Mouse (Mus musculus): ENCODE data around the gene Svs6. TPM values are rescaled to one million over a fixed set of nuclear protein-coding genes. Genes with fewer than 3 reads are reported as not detected.
"Not testable (repeated sequence)": the region's sequence is repeated elsewhere in the genome, so short reads cannot be mapped to it uniquely, and the experiment has no call there.

Gene Svs6
- total and polyA plus RNA-seq, 3 experiments = not detected

DNA sequence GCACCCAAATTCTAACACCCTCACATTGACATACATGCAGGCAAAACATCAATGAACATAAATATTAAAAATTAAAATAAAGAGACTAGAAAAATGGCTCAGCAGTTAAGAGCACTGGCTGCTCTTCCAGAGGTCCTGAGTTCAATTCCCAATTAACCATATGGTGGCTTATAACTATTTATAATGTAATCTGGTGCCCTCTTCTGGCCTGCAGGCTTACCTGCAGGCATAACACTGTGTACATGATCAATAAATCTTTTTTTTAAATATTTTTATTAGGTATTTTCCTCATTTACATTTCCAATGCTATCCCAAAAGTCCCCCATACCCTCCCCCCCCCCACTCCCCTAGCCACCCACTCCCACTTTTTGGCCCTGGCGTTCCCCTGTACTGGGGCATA is 27.2 kb downstream of the Svs6 start:
- H3K36me3 ChIP-seq (replicated peaks in 1 of 2; ENCODE audit: control insufficient read depth in 1 of 2, insufficient read depth in 1 of 2, low read length in 1 of 2); H3K79me2 ChIP-seq (replicated peaks; ENCODE audit: control insufficient read depth, extremely low read depth, insufficient read depth, poor library complexity, severe bottlenecking); H3K9me3 ChIP-seq (replicated peaks; ENCODE audit: low read length); dilution Hi-C loops (cut with MboI; ENCODE audit: extremely low pct_ligation_motif_present, extremely low pct_unique_long_range_greater_than_20kb, low sequenced_read_pairs); H3K4me3 ChIP-seq (replicated peaks in 1 of 3; ENCODE audit: low read depth in 2 of 3, low read length in 2 of 3, poor library complexity in 1 of 3); H3K27ac ChIP-seq (ENCODE audit: insufficient read depth, low read depth); H3K4me1 ChIP-seq (ENCODE audit: control insufficient read depth in 1 of 2, insufficient read depth in 2 of 2); H3K4me2 ChIP-seq (ENCODE audit: insufficient read depth, low read depth, poor library complexity, severe bottlenecking); in situ Hi-C loops (cut with MboI; ENCODE audit: low pct_ligation_motif_present, low pct_unique_long_range_greater_than_20kb, low sequenced_read_pairs); H3K9ac ChIP-seq (ENCODE audit: insufficient read depth, low read depth); DNase-seq (ENCODE audit: extremely low read depth); H3K27me3 ChIP-seq (replicated peaks): not testable (repeated sequence)
- TF ChIP-seq CTCF (conservative IDR thresholded peaks at IDR 0.05 in 1 of 2, IDR thresholded peaks at IDR 0.05 in 1 of 2; ENCODE audit: low read depth in 2 of 2, low read length in 2 of 2) = peak in 1 of 2 experiments; percentile 54; a peak in 2 of 4 replicates
- peak; percentile 40 for TF ChIP-seq SMC3 (IDR thresholded peaks at IDR 0.05; ENCODE audit: low read depth, low read length)
- peak; percentile 48 for TF ChIP-seq RAD21 (IDR thresholded peaks at IDR 0.05; ENCODE audit: low read depth, low read length)

DNA sequence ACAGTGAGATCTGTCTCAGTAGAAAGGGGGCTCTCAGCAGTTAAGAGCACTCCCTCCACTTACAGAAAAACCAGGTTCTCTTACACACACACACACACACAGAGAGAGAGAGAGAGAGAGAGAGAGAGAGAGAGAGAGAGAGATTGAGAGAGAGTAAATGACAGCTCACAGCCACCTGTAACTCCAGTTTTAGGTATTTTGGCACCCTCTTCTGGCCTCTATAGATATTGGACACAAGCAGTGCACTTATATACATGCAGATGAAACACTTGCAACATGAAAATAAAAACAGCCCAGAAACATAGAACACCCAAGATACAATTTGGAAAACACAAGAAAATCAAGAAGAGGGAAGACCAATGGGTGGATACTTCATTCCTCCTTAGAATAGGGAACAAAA is 31.1 kb downstream of the Svs6 start:
- TF ChIP-seq CTCF (conservative IDR thresholded peaks at IDR 0.05 in 1 of 2, IDR thresholded peaks at IDR 0.05 in 1 of 2; ENCODE audit: low read depth in 2 of 2, low read length in 2 of 2) (peak in 1 of 2 experiments; percentile 67; a peak in 2 of 4 replicates), SMC3 (IDR thresholded peaks at IDR 0.05; ENCODE audit: low read depth, low read length) (peak; percentile 64), JUND (conservative IDR thresholded peaks at IDR 0.05; ENCODE audit: low read depth, low read length) (0 out of 2 replicates have a peak, but pooled peaks have one; percentile 42), RAD21 (IDR thresholded peaks at IDR 0.05; ENCODE audit: low read depth, low read length) (peak; percentile 69)
- in situ Hi-C loops (cut with MboI; ENCODE audit: low pct_ligation_motif_present, low pct_unique_long_range_greater_than_20kb, low sequenced_read_pairs) = loop anchor here (5.0 kb wide), 1 partner anchor 230 kb away; no protein-coding TSS in a partner anchor
- dilution Hi-C loops (cut with MboI; ENCODE audit: extremely low pct_ligation_motif_present, extremely low pct_unique_long_range_greater_than_20kb, low sequenced_read_pairs); H3K9ac ChIP-seq (ENCODE audit: insufficient read depth, low read depth); H3K27ac ChIP-seq (ENCODE audit: insufficient read depth, low read depth); H3K4me1 ChIP-seq (ENCODE audit: control insufficient read depth in 1 of 2, insufficient read depth in 2 of 2); H3K79me2 ChIP-seq (replicated peaks; ENCODE audit: control insufficient read depth, extremely low read depth, insufficient read depth, poor library complexity, severe bottlenecking); H3K9me3 ChIP-seq (replicated peaks; ENCODE audit: low read length); H3K27me3 ChIP-seq (replicated peaks); H3K4me3 ChIP-seq (replicated peaks in 1 of 3; ENCODE audit: low read depth in 2 of 3, low read length in 2 of 3, poor library complexity in 1 of 3); H3K4me2 ChIP-seq (ENCODE audit: insufficient read depth, low read depth, poor library complexity, severe bottlenecking); H3K36me3 ChIP-seq (replicated peaks in 1 of 2; ENCODE audit: control insufficient read depth in 1 of 2, insufficient read depth in 1 of 2, low read length in 1 of 2): not testable (repeated sequence)
- DNase-seq (ENCODE audit: extremely low read depth) = peak; percentile 36

DNA sequence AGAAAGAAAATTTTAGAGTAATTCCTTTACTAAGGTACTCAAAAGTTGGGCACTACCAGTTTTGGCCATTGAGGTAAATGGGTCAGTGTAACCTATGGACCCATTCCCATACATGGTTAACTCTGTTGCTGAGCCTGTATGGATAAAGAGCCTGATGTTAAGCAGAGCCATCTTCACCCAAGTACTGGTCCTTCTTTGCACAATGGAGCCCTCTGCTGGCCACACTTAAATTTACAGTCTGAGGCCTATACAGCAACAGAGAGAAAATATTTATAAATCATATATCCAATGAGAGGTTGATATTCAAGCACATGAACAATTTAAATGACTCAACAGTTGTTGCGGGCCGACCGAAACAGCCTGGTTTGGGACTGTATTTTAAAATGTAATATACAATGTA is 32.4 kb downstream of the Svs6 start:
- Histone ChIP-seq H3K4me1 (ENCODE audit: control insufficient read depth in 1 of 2, insufficient read depth in 2 of 2) (no peaks in the 10 kb centered on the region), H3K9ac (ENCODE audit: insufficient read depth, low read depth) (no peak overlapping the region), H3K79me2 (replicated peaks; ENCODE audit: control insufficient read depth, extremely low read depth, insufficient read depth, poor library complexity, severe bottlenecking) (no peaks in the 10 kb centered on the region), H3K9me3 (replicated peaks; ENCODE audit: low read length) (no peaks in the 10 kb centered on the region), H3K27me3 (replicated peaks) (no peaks in the 10 kb centered on the region), H3K36me3 (replicated peaks in 1 of 2; ENCODE audit: control insufficient read depth in 1 of 2, insufficient read depth in 1 of 2, low read length in 1 of 2) (no peaks in the 10 kb centered on the region), H3K27ac (ENCODE audit: insufficient read depth, low read depth) (no peak overlapping the region), H3K4me2 (ENCODE audit: insufficient read depth, low read depth, poor library complexity, severe bottlenecking) (no peak overlapping the region), H3K4me3 (replicated peaks in 1 of 3; ENCODE audit: low read depth in 2 of 3, low read length in 2 of 3, poor library complexity in 1 of 3) (no peak overlapping the region)
- TF ChIP-seq ZC3H11A (IDR thresholded peaks at IDR 0.05; ENCODE audit: low read depth, low read length) = peak; percentile 55
- TF ChIP-seq CTCF (conservative IDR thresholded peaks at IDR 0.05 in 1 of 2, IDR thresholded peaks at IDR 0.05 in 1 of 2; ENCODE audit: low read depth in 2 of 2, low read length in 2 of 2) = peak; percentile 49 to 80
- TF ChIP-seq POLR2AphosphoS2 (IDR thresholded peaks at IDR 0.05; ENCODE audit: low read depth, low read length) = no peak
- peak; percentile 82 for TF ChIP-seq SMC3 (IDR thresholded peaks at IDR 0.05; ENCODE audit: low read depth, low read length)
- TF ChIP-seq RAD21 (IDR thresholded peaks at IDR 0.05; ENCODE audit: low read depth, low read length) = peak; percentile 77
- no peak for TF ChIP-seq ELF1 (IDR thresholded peaks at IDR 0.05; ENCODE audit: low read depth, low read length)
- dilution Hi-C loops (cut with MboI; ENCODE audit: extremely low pct_ligation_motif_present, extremely low pct_unique_long_range_greater_than_20kb, low sequenced_read_pairs) (no loop called here), in situ Hi-C loops (cut with MboI; ENCODE audit: low pct_ligation_motif_present, low pct_unique_long_range_greater_than_20kb, low sequenced_read_pairs) (loop anchor here (5.0 kb wide), 1 partner anchor 232 kb away; no protein-coding TSS in a partner anchor)
- DNase-seq (ENCODE audit: extremely low read depth) = peak; percentile 73

Data from CH12.LX (cell line).